Mouse (Mus musculus): ENCODE measurements around the gene Slc52a3. TPM values are rescaled to one million over a fixed set of nuclear protein-coding genes. Genes with fewer than 3 reads are reported as not detected.

Slc52a3 gene
- polyA plus RNA-seq, 1 experiment from 2014 or later, result 0.03 TPM

- ATAC-seq (peak; percentile 64), DNase-seq (ENCODE audit: low read depth, low spot score) (no peak)
- no peak for TF ChIP-seq CTCF (IDR thresholded peaks at IDR 0.05)
- ChIA-PET CTCF (interaction anchor here (1.0 to 1.8 kb wide), 3 partner anchors 8 to 94 kb away, joined by 3 to 6 read pairs (median 5); no protein-coding TSS in a partner anchor), POLR2A (interaction anchor here (1.0 kb wide), 1 partner anchor 79 kb away, joined by 3 read pairs; no protein-coding TSS in a partner anchor)
- in situ Hi-C loops (cut with MboI; ENCODE audit: low pct_unique_long_range_greater_than_20kb), result no loop called here
- no peaks in the 10 kb centered on the region for H3K27me3 ChIP-seq
Observed at GRCm38 (mm10) chr2:151973595-151974562, 22.4 kb upstream of the Slc52a3 start.

- CTCF ChIA-PET, result interaction anchor here (1.6 to 1.8 kb wide), 2 partner anchors 9 to 11 kb away, joined by 5 to 6 read pairs; no protein-coding TSS in a partner anchor
- H3K27me3 ChIP-seq, result no peaks in the 10 kb centered on the region
- ATAC-seq (no peak), DNase-seq (ENCODE audit: low read depth, low spot score) (no peak)
- in situ Hi-C loops (cut with MboI; ENCODE audit: low pct_unique_long_range_greater_than_20kb), result loop anchor here (5.0 kb wide), 1 partner anchor 58 kb away; no protein-coding TSS in a partner anchor
- POLR2A ChIA-PET, result interaction anchor here (1.1 to 1.4 kb wide), 3 partner anchors 9 to 69 kb away, joined by 3 read pairs; no protein-coding TSS in a partner anchor
- no peak for TF ChIP-seq CTCF (IDR thresholded peaks at IDR 0.05)
Observed at GRCm38 (mm10) chr2:151975295-151975694, 21.0 kb upstream of the Slc52a3 start.

GRCm38 (mm10) chr2:151976067-151976466 is 20.2 kb upstream of the Slc52a3 start:
- DNase-seq (ENCODE audit: low read depth, low spot score), result no peak
- ChIA-PET POLR2A (interaction anchor here (1.1 to 1.4 kb wide), 2 partner anchors 10 to 12 kb away, joined by 3 read pairs; no protein-coding TSS in a partner anchor), CTCF (no interaction called here)
- TF ChIP-seq CTCF (IDR thresholded peaks at IDR 0.05), result no peak
- no peaks in the 10 kb centered on the region for H3K27me3 ChIP-seq
- in situ Hi-C loops (cut with MboI; ENCODE audit: low pct_unique_long_range_greater_than_20kb), result loop anchor here (5.0 kb wide), 1 partner anchor 59 kb away; no protein-coding TSS in a partner anchor
- no peak for ATAC-seq

GRCm38 (mm10) chr2:151977689-151978440 is 18.4 kb upstream of the Slc52a3 start:
- no peak for ATAC-seq
- POLR2A ChIA-PET, result no interaction called here
- TF ChIP-seq CTCF (IDR thresholded peaks at IDR 0.05), result no peak
- in situ Hi-C loops (cut with MboI; ENCODE audit: low pct_unique_long_range_greater_than_20kb), result loop anchor here (5.0 kb wide), 1 partner anchor 61 kb away; no protein-coding TSS in a partner anchor
- no peaks in the 10 kb centered on the region for H3K27me3 ChIP-seq
- CTCF ChIA-PET, result interaction anchor here (1.0 to 1.1 kb wide), 2 partner anchors 16 to 17 kb away, joined by 3 read pairs; no protein-coding TSS in a partner anchor
- DNase-seq (ENCODE audit: low read depth, low spot score), result no peak

GRCm38 (mm10) chr2:151978494-151978893 is 17.8 kb upstream of the Slc52a3 start:
- in situ Hi-C loops (cut with MboI; ENCODE audit: low pct_unique_long_range_greater_than_20kb), result loop anchor here (5.0 kb wide), 1 partner anchor 61 kb away; no protein-coding TSS in a partner anchor
- no peak for TF ChIP-seq CTCF (IDR thresholded peaks at IDR 0.05)
- DNase-seq (ENCODE audit: low read depth, low spot score) (no peak), ATAC-seq (no peak)
- ChIA-PET CTCF (interaction anchor here (1.0 to 1.1 kb wide), 2 partner anchors 17 to 18 kb away, joined by 3 read pairs; no protein-coding TSS in a partner anchor), POLR2A (no interaction called here)
- H3K27me3 ChIP-seq, result no peaks in the 10 kb centered on the region

- DNase-seq (ENCODE audit: low read depth, low spot score) (no peak), ATAC-seq (peak; percentile 89)
- POLR2A ChIA-PET, result interaction anchor here (0.7 to 1.4 kb wide), 3 partner anchors 14 to 65 kb away, joined by 3 read pairs; no protein-coding TSS in a partner anchor
- no peak for TF ChIP-seq CTCF (IDR thresholded peaks at IDR 0.05)
- no peaks in the 10 kb centered on the region for H3K27me3 ChIP-seq
- in situ Hi-C loops (cut with MboI; ENCODE audit: low pct_unique_long_range_greater_than_20kb), result loop anchor here (5.0 kb wide), 1 partner anchor 62 kb away; no protein-coding TSS in a partner anchor
- CTCF ChIA-PET, result no interaction called here
Observed at GRCm38 (mm10) chr2:151979470-151980354, 16.6 kb upstream of the Slc52a3 start, which contains the start of gene Fam110a. TSS of gene Fam110a (minus strand) at chr2:151980219.

- TF ChIP-seq CTCF (IDR thresholded peaks at IDR 0.05), result no peak
- ChIA-PET CTCF (no interaction called here), POLR2A (interaction anchor here (0.6 to 1.4 kb wide), 4 partner anchors 13 to 80 kb away, joined by 3 to 4 read pairs (median 3); no protein-coding TSS in a partner anchor)
- ATAC-seq (no peak), DNase-seq (ENCODE audit: low read depth, low spot score) (no peak)
- in situ Hi-C loops (cut with MboI; ENCODE audit: low pct_unique_long_range_greater_than_20kb), result no loop called here
- no peaks in the 10 kb centered on the region for H3K27me3 ChIP-seq
Observed at GRCm38 (mm10) chr2:151980355-151980693, 16.0 kb upstream of the Slc52a3 start.

GRCm38 (mm10) chr2:151981268-151981667 is 15.0 kb upstream of the Slc52a3 start:
- in situ Hi-C loops (cut with MboI; ENCODE audit: low pct_unique_long_range_greater_than_20kb), result no loop called here
- no peak for TF ChIP-seq CTCF (IDR thresholded peaks at IDR 0.05)
- ATAC-seq, result no peak
- POLR2A ChIA-PET, result interaction anchor here (1.4 kb wide), 1 partner anchor 18 kb away, joined by 3 read pairs; no protein-coding TSS in a partner anchor
- no peaks in the 10 kb centered on the region for H3K27me3 ChIP-seq
- CTCF ChIA-PET, result interaction anchor here (0.9 to 2.8 kb wide), 3 partner anchors 12 to 107 kb away, joined by 3 to 9 read pairs (median 3); no protein-coding TSS in a partner anchor
- no peak for DNase-seq (ENCODE audit: low read depth, low spot score)

GRCm38 (mm10) chr2:151982476-151982875 is 13.8 kb upstream of the Slc52a3 start:
- CTCF ChIA-PET, result interaction anchor here (1.0 to 2.8 kb wide), 4 partner anchors 10 to 65 kb away, joined by 3 to 9 read pairs (median 3); no protein-coding TSS in a partner anchor
- no peaks in the 10 kb centered on the region for H3K27me3 ChIP-seq
- ATAC-seq (no peak), DNase-seq (ENCODE audit: low read depth, low spot score) (no peak)
- POLR2A ChIA-PET, result interaction anchor here (0.6 kb wide), 1 partner anchor 165 kb away, joined by 4 read pairs; no protein-coding TSS in a partner anchor
- in situ Hi-C loops (cut with MboI; ENCODE audit: low pct_unique_long_range_greater_than_20kb), result no loop called here
- TF ChIP-seq CTCF (IDR thresholded peaks at IDR 0.05), result no peak

Data from Patski (cell line).